Mouse (Mus musculus) cortical plate, adult 2 months (tissue): ENCODE data around the gene Cog4.

Experiments used
- CTCF ChIP-seq: fragments of 200-500 bp; IDR thresholded peaks from 2 replicates; pipeline ENCODE4 v1.5.1; 2011; ENCODE audit warnings: mild to moderate bottlenecking, control low read depth, low read length; ENCODE audit not compliant: insufficient read depth; ENCODE audit errors: extremely low read depth
- POLR2A ChIP-seq: fragments of 200-500 bp; IDR thresholded peaks from 2 replicates; pipeline ENCODE4 v1.6.1; 2011; ENCODE audit warnings: mild to moderate bottlenecking, low read length, control low read depth; ENCODE audit not compliant: insufficient read depth; ENCODE audit errors: extremely low read depth

DNA sequence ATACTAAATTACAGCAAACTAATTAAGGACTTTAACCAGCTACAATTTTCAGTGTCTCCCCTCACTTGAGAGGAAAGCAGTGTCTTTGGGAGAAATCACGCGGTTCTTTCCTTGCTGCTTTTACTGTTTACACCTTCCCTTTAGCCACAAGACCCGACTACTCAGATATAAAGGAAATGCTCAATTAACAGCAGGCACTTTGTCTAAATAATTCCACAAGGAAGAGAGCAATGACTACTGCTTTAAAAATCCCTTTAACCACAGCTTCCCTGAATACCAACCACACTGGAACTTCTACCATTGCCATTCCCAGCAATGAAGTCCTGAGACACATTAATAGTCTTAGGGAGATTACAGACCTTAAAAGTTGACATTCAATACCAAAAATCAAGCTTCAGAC, 17.9 kb upstream of the Cog4 start:
- no peak for TF ChIP-seq CTCF
- no peak for TF ChIP-seq POLR2A
